Mouse (Mus musculus): ENCODE results near the gene Fam71e2.

The Fam71e2 gene

GRCm38 (mm10) chr7:4777851-4778637, 6.9 kb upstream of the Fam71e2 start:
- DNase-seq: no peak

- peak; percentile 82 for DNase-seq
These were observed 6.0 kb upstream of the Fam71e2 start for GRCm38 (mm10) chr7:4776861-4777830.

- no peak for DNase-seq
These were observed 5.0 kb upstream of the Fam71e2 start for GRCm38 (mm10) chr7:4776131-4776530.

GRCm38 (mm10) chr7:4764946-4765710, 6.0 kb downstream of the Fam71e2 start:
- DNase-seq: peak; percentile 20

- no peak for DNase-seq
These were observed 11.4 kb downstream of the Fam71e2 start for GRCm38 (mm10) chr7:4759670-4760069.

- DNase-seq: peak; percentile 95
These were observed 18.1 kb downstream of the Fam71e2 start, which contains the start of gene Cox6b2 for GRCm38 (mm10) chr7:4752821-4753570. Cox6b2 (minus strand) TSS chr7:4753094.

- DNase-seq: peak; percentile 82
These were observed 18.9 kb downstream of the Fam71e2 start for GRCm38 (mm10) chr7:4751971-4752820.

- no peak for DNase-seq
These were observed 21.9 kb downstream of the Fam71e2 start for GRCm38 (mm10) chr7:4749169-4749568.

GRCm38 (mm10) chr7:4748321-4748720, 22.8 kb downstream of the Fam71e2 start:
- DNase-seq: no peak

- no peak for DNase-seq
These were observed 23.8 kb downstream of the Fam71e2 start for GRCm38 (mm10) chr7:4747156-4747899.

GRCm38 (mm10) chr7:4746326-4746980, 24.6 kb downstream of the Fam71e2 start:
- DNase-seq: no peak

GRCm38 (mm10) chr7:4744886-4745285, 26.2 kb downstream of the Fam71e2 start:
- no peak for DNase-seq

GRCm38 (mm10) chr7:4743354-4743753, 27.7 kb downstream of the Fam71e2 start:
- DNase-seq: no peak

- DNase-seq: no peak
These were observed 28.7 kb downstream of the Fam71e2 start for GRCm38 (mm10) chr7:4742482-4742819.

- DNase-seq: no peak
These were observed 29.2 kb downstream of the Fam71e2 start for GRCm38 (mm10) chr7:4741672-4742481.

- DNase-seq: peak; percentile 75
These were observed 30.0 kb downstream of the Fam71e2 start for GRCm38 (mm10) chr7:4741151-4741550.

GRCm38 (mm10) chr7:4740309-4740727, 30.8 kb downstream of the Fam71e2 start:
- DNase-seq: no peak

- DNase-seq: peak; percentile 100
These were observed 31.4 kb downstream of the Fam71e2 start, which contains the start of gene Kmt5c for GRCm38 (mm10) chr7:4739544-4740275. Kmt5c (plus strand) TSS chr7:4740115.

Measured in retina, postnatal 1 day (tissue).